Mouse (Mus musculus) cerebellum, adult 2 months (tissue): Measurements from ENCODE around the gene Gtpbp1.

Experiments
- CTCF ChIP-seq: fragments of 200-500 bp; IDR thresholded peaks from 2 replicates; pipeline ENCODE4 v1.5.1; 2011; ENCODE audit warnings: low read depth, mild to moderate bottlenecking, control low read depth, low read length, moderate library complexity, borderline replicate concordance; ENCODE audit not compliant: insufficient read depth
- POLR2A ChIP-seq: fragments of 200-500 bp; IDR thresholded peaks from 2 replicates; pipeline ENCODE4 v1.6.1; 2011; ENCODE audit warnings: low read length, control low read depth, borderline replicate concordance; ENCODE audit not compliant: insufficient read depth

DNA sequence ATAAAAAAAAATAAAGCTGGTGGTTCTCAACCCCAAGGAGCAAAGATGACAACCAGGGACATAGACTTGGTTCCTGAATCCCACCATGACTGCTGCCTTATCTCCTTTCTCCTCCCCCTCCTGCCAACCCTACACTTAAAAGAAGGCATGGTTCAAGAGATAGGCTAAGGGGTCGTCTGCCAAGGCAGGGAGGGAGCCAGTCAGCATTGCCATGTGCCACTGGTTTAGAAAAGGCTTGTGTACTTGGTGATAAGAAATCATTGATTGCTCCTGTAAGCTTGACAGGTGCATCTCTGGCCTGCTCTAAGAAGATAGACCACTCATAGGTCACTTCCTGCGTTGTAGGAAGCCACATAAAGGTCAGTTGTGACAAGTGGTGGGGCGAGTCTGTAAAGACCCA is 4.9 kb downstream of the Gtpbp1 start:
- TF ChIP-seq CTCF (no peak), POLR2A (no peak)
